Mouse (Mus musculus) small intestine, adult 10 weeks (tissue): ENCODE results near the gene Tacr3. TPM values are rescaled to one million over a fixed set of nuclear protein-coding genes. Genes with fewer than 3 reads are reported as not detected.

Experiments
- polyA plus RNA-seq: library from polyadenylated mRNA; stranded (reverse); fragments of 350-450 nt; fragmentation: Illumina TruSeq; extraction: RNeasy Lipid Tissue Mini Kit (QIAGEN cat#74804); gene quantifications from one replicate; pipeline ENCODE4 v1.2.3, GENCODE M21; 2014; ENCODE audit warnings: low replicate concordance

Tacr3 gene
- 0.71 TPM for polyA plus RNA-seq

GRCm38 (mm10) chr3:134828875-134829530 lies at the start of gene Tacr3:
Tacr3 (plus strand) TSS chr3:134829007.

